ENCODE assay signal across 30 mouse cellular contexts in the genomic region with DNA sequence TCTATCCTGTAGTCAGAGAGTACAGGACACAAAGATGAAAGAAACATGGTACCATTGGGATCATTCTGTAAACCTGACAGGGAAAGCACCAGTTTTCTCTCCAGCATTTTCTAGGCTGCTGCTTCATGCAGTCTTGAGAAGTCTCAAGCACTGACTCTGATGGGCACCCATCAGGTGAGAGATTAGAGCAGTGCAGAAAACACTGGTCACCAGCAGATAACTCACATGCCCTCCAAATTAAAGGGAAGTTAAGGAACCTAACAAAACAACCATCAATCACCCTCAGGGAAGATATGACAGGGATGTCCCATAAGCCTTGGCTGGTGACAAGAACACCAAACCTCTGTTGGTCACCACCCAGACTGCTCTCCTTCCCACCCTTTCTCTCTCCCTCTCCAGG.
"Had no signal": no experiment of that assay in that cellular context is flagged by ENCODE, and none has a peak within 500 bp of the region (broad histone marks: within the 10 kb centered on the region; RNA-seq: fewer than 3 reads in every experiment).

No protein-coding gene starts in this region.

- H3K4me2 ChIP-seq: limb, embryonic 12.5 days; limb, embryonic 13.5 days; limb, embryonic 15.5 days; liver, embryonic 11.5 days; liver, embryonic 12.5 days; liver, embryonic 13.5 days; liver, embryonic 15.5 days; lung, embryonic 14.5 days; lung, embryonic 15.5 days; midbrain, embryonic 12.5 days; midbrain, embryonic 13.5 days; neural tube, embryonic 12.5 days had no signal

- ATAC-seq: liver, embryonic 12.5 days; liver, postnatal 0 days; lung, postnatal 0 days; midbrain, embryonic 13.5 days; midbrain, embryonic 16.5 days had no signal

- H3K9ac ChIP-seq: limb, embryonic 12.5 days; limb, embryonic 13.5 days; limb, embryonic 15.5 days; liver, embryonic 12.5 days; liver, embryonic 13.5 days; liver, embryonic 14.5 days; liver, embryonic 15.5 days; liver, postnatal 0 days; lung, embryonic 14.5 days; lung, embryonic 15.5 days; midbrain, embryonic 12.5 days; midbrain, embryonic 13.5 days; neural tube, embryonic 12.5 days had no signal

- H3K4me1 ChIP-seq: limb, embryonic 10.5 days; limb, embryonic 12.5 days; limb, embryonic 13.5 days; limb, embryonic 15.5 days; liver, embryonic 12.5 days; liver, embryonic 13.5 days; liver, embryonic 15.5 days; lung, embryonic 15.5 days; megakaryocyte, embryonic 14.5 days; midbrain, embryonic 10.5 days; midbrain, embryonic 12.5 days; midbrain, embryonic 13.5 days; neural tube, embryonic 12.5 days had no signal

- H3K27me3 ChIP-seq: limb, embryonic 12.5 days; limb, embryonic 13.5 days; limb, embryonic 15.5 days; liver, embryonic 12.5 days; liver, embryonic 13.5 days; liver, embryonic 15.5 days; lung, embryonic 15.5 days; megakaryocyte, embryonic 14.5 days; midbrain, embryonic 12.5 days; midbrain, embryonic 13.5 days; neural tube, embryonic 12.5 days had no signal

- H3K9me3 ChIP-seq: limb, embryonic 10.5 days; limb, embryonic 12.5 days; limb, embryonic 13.5 days; limb, embryonic 15.5 days; liver, embryonic 12.5 days; liver, embryonic 13.5 days; liver, embryonic 15.5 days; lung, embryonic 15.5 days; megakaryocyte, embryonic 14.5 days; midbrain, embryonic 10.5 days; midbrain, embryonic 12.5 days; midbrain, embryonic 13.5 days; neural tube, embryonic 12.5 days had no signal

- DNase-seq: left cerebral cortex, postnatal 4 days; liver; liver, embryonic 13.5 days; liver, postnatal 0 days; lung, adult 18-20 months; lung, adult 2 months; lung, embryonic 14.5 days; lung, postnatal 10 days; lung, postnatal 14 days; lung, postnatal 36 days; lung, postnatal 4 days; midbrain, embryonic 14.5 days had no signal

- H3K4me3 ChIP-seq: limb, embryonic 10.5 days; limb, embryonic 12.5 days; limb, embryonic 13.5 days; limb, embryonic 15.5 days; liver, embryonic 12.5 days; liver, embryonic 13.5 days; liver, embryonic 15.5 days; lung, embryonic 15.5 days; megakaryocyte, embryonic 14.5 days; midbrain, embryonic 10.5 days; midbrain, embryonic 12.5 days; midbrain, embryonic 13.5 days; myocyte; neural tube, embryonic 12.5 days had no signal

- H3K36me3 ChIP-seq: limb, embryonic 10.5 days; limb, embryonic 12.5 days; limb, embryonic 13.5 days; limb, embryonic 15.5 days; liver, embryonic 12.5 days; liver, embryonic 13.5 days; liver, embryonic 15.5 days; lung, embryonic 15.5 days; midbrain, embryonic 10.5 days; midbrain, embryonic 12.5 days; midbrain, embryonic 13.5 days; neural tube, embryonic 12.5 days had no signal

- H3K27ac ChIP-seq: limb, embryonic 10.5 days; limb, embryonic 12.5 days; limb, embryonic 13.5 days; limb, embryonic 15.5 days; liver, embryonic 12.5 days; liver, embryonic 13.5 days; liver, embryonic 14.5 days; liver, embryonic 15.5 days; lung, embryonic 15.5 days; macrophage; midbrain, embryonic 10.5 days; midbrain, embryonic 12.5 days; midbrain, embryonic 13.5 days; neural tube, embryonic 12.5 days had no signal
